Mouse (Mus musculus): ENCODE data around the gene Med4.

Gene Med4

GRCm38 (mm10) chr14:73509765-73510423, at the start of gene Med4:
Gene Med4, plus strand, starts transcription at chr14:73510025.
- peak; percentile 96 to 98 for DNase-seq (ENCODE audit: low spot score in 2 of 2)

DNA sequence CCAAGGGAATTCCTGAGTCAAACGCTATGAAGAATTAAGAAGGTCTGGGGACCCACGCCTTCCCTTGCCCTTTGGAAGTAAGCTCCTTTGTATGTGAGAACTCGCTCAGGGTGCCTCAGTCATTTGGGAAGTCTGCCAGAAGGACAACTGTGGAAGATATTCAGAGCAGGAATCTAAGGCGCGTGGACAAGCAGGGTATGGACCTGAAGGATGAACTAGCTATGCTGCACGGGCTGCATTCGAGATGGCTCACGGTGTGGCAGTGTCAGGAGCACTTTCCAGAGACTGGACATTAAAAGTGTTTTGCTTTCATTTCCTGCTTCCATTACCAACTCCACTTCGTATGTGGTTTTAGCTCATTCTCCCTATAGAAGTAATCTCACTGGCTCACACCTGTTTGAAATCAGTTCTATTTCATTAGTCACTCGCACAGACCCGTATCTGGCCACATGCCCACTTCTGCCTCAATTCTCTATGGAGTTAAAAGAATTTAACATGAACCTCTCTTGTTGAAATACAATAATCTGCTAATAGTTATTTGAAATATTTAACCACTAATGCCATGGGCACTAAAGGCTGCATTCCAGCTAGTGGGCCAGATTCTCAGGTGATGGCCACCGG, 49.2 kb upstream of the Med4 start:
- DNase-seq (ENCODE audit: low spot score in 2 of 2): no peak

DNA sequence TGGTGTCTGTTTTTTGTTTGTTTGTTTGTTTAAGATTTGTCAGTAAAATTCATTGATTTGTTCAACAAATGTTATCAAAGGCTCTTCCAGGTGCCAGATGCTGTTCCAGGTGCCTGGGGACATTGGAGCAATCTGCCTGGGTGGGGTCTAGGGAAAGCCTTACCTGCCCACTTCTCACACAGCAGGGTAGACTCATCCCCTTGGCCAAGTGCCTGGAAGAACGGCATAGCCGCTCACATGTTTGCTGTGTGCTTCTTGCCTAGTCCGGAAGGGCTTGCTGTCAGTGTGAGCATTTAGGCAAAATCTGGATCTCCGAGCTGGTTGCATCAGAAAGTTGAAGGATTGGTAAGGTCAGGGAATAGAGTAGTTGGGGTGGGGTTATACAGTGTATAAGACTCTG, 47.6 kb upstream of the Med4 start:
- no peak for DNase-seq (ENCODE audit: low spot score in 2 of 2)

GRCm38 (mm10) chr14:73467697-73468096, 42.1 kb upstream of the Med4 start:
- no peak for DNase-seq (ENCODE audit: low spot score in 2 of 2)

DNA sequence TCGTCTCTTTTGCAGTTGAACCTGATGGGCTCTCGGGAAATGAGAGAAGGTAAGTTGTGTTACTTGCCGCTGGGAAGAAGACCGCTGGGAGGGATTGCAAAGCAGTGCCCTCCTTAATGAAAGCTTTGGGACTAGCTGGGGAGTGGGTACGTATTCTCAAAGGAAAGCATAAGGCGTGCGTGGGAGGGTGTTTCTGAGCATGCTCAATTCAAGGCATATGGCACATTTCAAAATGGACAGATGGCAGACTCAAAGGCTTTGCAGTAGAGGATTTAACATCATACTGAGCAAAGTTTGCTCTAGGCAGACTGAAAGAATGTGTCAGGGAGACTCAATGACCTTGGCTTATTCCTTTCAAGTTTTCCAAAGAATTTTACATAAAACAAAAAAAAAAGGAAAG, 40.3 kb upstream of the Med4 start:
- no peak for DNase-seq (ENCODE audit: low spot score in 2 of 2)

DNA sequence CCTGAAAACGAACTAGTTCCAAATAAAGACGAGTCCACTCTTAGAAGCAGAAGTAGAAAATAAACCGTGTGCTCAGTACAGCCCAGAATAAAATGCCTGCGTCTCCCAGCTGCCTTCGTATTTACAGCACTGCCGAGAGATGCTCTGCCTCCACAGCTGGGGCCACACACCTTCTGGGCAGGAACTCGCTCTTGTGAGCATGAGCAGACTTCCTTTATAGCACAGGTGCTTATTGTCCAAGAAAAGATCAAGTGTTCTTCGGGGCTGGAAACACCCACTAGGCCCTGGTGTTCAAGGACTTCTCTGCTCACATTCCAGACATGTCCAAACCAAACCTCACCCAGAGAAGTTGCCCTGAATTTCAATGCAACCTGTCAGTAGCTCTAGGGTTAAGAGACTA, 39.2 kb upstream of the Med4 start:
- DNase-seq (ENCODE audit: low spot score in 2 of 2): no peak

- no peak for DNase-seq (ENCODE audit: low spot score in 2 of 2)
Observed at GRCm38 (mm10) chr14:73472205-73472604, 37.6 kb upstream of the Med4 start.

- peak; percentile 61 to 80 for DNase-seq (ENCODE audit: low spot score in 2 of 2)
Observed at GRCm38 (mm10) chr14:73473670-73474460, 36.0 kb upstream of the Med4 start.

- no peak for DNase-seq (ENCODE audit: low spot score in 2 of 2)
Observed at GRCm38 (mm10) chr14:73474636-73475093, 35.2 kb upstream of the Med4 start.

- no peak for DNase-seq (ENCODE audit: low spot score in 2 of 2)
Observed at GRCm38 (mm10) chr14:73475506-73475905, 34.3 kb upstream of the Med4 start.

DNA sequence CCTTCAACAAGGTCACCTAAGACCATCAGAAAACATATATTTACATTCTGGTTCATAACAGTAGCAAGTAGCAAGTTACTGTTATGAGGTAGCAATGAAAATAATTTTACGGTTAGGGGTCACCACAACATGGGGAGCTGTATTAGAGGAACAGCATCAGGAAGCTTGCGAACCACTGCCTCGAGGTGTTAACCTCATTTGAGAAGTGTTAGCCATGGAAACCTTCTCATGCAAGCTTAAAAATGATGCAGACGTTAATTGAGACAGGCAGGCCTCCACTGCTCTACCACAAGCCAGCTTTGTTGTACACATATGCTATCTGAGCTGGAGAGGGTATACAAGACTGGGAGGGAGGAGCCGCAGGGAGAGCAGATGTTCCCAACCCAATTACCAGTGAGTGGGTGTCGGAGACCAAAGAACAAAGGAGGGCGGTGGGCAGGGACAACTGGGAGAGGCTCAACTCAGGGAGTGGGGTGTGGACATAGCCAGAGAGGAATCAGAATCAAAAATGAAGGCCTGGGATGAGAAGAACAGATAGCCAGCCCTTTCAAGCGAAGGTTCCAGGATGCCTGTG, 33.4 kb upstream of the Med4 start:
- DNase-seq (ENCODE audit: low spot score in 2 of 2): no peak

DNA sequence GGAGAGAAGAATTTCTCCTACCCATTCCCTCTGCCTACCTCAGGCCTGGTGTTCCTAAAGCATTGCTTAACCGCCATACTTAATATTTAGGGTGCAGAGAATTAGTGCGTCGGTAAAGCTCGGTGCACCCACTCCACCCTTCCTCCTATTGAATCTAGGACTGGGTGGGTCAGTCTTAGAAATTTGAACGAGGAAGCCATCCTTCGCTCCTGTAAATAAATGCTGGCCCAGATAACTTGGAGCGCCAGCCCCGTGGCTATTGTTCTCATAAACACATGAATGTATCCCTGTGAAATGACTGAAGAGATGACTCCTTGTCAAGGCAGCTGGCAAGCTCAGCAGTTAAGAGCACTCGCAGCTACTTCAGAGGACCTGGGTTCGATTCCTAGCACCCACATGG, 32.7 kb upstream of the Med4 start:
- no peak for DNase-seq (ENCODE audit: low spot score in 2 of 2)

GRCm38 (mm10) chr14:73478321-73478720, 31.5 kb upstream of the Med4 start:
- no peak for DNase-seq (ENCODE audit: low spot score in 2 of 2)

- no peak for DNase-seq (ENCODE audit: low spot score in 2 of 2)
Observed at GRCm38 (mm10) chr14:73479771-73480170, 30.1 kb upstream of the Med4 start.

GRCm38 (mm10) chr14:73483516-73484229, 26.2 kb upstream of the Med4 start:
- no peak for DNase-seq (ENCODE audit: low spot score in 2 of 2)

- no peak for DNase-seq (ENCODE audit: low spot score in 2 of 2)
Observed at GRCm38 (mm10) chr14:73484366-73485110, 25.3 kb upstream of the Med4 start.

DNA sequence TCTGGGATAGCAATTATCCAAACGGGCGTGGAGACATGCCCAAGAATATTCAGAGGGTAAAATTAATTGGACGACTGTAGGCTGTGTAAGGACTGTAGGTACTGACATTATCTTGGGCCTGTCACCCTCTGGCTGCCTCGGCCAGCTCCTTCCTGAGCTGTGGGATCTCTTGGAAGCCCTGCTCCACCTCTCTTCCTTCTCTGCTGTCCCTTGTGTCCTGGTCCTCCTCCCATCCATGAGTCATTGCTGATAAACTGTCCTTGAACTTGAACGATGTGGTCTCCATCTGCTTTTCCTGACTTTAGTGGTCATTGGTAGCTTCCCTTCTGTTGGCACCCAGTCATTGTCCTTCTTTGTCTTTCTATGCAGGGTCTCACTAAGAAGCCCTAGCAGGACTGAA, 23.2 kb upstream of the Med4 start:
- DNase-seq (ENCODE audit: low spot score in 2 of 2): no peak

- no peak for DNase-seq (ENCODE audit: low spot score in 2 of 2)
Observed at GRCm38 (mm10) chr14:73493356-73493755, 16.5 kb upstream of the Med4 start.

DNA sequence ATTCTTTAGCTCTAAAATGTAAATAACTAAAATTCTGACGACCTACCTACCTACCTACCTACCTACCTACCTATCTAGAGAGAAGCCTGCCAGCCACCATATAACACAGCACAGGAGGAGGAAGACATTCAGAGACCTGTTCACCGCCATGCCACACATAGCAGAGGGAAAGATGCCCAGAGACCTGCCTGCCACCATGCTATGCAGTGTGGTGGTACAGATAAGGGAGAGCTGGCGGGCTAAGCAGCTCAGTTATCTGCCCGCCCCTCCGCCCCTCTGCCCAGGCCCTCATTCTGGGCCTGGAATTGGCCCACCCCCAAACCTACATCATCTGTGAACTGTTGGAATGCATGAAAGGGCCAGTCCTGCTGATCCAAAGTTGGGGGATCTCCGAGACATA, 15.7 kb upstream of the Med4 start:
- no peak for DNase-seq (ENCODE audit: low spot score in 2 of 2)

DNA sequence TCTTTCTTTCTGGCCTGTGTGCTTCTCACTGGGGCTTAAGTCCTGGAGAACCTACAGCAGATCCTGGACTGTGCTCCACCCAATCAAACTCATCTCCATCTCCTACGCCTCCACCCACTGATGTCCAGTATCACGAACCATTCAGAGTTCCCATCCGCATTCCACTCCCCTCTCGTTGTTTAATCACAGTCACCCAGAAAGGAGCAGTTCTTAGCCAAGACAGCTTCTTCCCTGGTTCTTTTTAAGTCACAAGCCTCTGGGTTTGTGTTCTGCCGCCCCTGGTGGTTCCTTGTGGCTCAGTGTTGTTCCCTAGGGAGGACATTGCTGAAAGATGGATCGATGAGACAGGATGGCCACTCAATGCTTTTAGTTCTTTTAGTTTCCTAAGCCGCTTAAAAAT, 14.1 kb upstream of the Med4 start:
- DNase-seq (ENCODE audit: low spot score in 2 of 2): no peak

DNA sequence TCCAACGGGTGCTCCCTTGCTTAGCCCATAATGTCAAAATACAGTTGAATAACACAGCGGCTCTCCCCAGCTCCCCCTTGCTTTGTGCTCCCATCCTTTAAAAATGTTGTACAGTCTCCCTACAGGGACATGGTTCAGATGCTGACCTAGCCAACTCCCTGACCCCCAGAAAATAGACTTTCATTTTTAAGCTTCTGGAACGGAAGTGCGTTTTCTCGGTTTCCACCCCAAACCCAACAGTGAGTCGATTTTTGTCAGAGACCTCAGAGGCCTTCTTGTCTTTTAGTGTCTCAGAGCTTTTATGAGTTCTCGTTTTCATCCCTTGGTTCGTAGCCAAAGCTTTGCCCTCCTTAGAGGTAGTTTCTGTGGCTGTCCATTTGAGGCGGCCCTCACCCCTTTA, 8.5 kb upstream of the Med4 start:
- DNase-seq (ENCODE audit: low spot score in 2 of 2): no peak
